Mouse (Mus musculus): Measurements from ENCODE around the gene 1700019N19Rik.

- no peak for TF ChIP-seq CTCF (IDR thresholded peaks at IDR 0.05; ENCODE audit: control insufficient read depth, insufficient read depth, low read length)
- no peak for TF ChIP-seq POLR2A (IDR thresholded peaks at IDR 0.05; ENCODE audit: borderline replicate concordance, control insufficient read depth, low read depth, low read length)
These were observed 22.3 kb upstream of the 1700019N19Rik start for GRCm38 (mm10) chr19:58816453-58817041.
